Mouse (Mus musculus) megakaryocyte progenitor cell, adult 5-6 weeks (primary cell): ENCODE measurements at regions not wholly inside any gene's neighbourhood (a gene's known extent, or its start where the extent isn't known, plus 50 kb on each side); places are given as distances from the start of the nearest gene placed in this dataset.
A peak's percentile ranks its signal among the peaks of the same experiment; 100 is the strongest.

ENCODE experiments used
- ATAC-seq: replicated peaks from 2 replicates; pipeline ENCODE4 v1.8.0; 2016; ENCODE audit warnings: mild to moderate bottlenecking, moderate TSS enrichment, inconsistent platforms; ENCODE audit not compliant: poor library complexity

DNA sequence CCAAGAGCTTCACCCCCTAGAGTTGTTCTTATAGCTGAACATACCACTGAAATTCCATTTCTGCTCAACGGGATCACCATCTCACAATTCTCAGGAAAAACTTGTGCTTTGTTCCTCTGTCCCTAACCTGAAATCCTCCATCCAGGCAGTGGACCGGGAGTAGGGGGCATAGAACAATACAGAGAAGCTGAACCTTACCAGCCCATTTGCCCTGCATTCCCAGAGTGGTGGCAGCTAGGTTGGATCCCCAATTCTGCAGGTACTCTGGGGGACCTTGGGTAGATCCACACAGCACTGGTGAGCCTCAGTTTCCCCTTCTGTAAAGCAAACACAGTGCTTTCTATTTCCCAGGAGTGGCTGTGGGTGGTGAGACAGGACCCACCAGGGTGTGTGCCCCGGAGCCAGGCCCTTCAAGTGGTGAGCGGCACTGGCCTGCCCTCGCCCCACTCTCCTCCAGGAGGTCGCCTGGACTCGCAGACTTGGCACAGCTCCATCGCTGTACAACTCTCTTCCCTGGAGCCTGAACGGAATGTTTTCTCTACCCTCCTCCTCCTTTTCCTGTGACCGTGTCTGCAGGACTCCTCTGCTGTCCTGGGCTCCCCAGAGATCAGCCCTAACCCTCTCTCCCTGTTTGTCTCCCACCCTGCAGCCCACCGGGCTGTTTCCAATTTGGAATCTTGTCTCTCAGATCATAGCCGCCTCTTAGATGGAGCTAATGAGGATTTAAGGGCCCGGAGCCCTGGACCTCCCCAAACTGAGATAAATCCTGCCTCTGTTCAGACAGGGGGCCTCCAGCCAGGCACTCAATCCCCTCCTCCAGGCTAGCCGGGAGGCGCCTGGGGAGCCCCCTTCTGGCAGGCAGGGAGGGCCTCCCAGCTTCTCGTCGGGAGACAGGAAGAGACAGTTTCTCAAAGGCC lies 52.3 kb upstream of the Cux1 start:
- no peak for ATAC-seq

DNA sequence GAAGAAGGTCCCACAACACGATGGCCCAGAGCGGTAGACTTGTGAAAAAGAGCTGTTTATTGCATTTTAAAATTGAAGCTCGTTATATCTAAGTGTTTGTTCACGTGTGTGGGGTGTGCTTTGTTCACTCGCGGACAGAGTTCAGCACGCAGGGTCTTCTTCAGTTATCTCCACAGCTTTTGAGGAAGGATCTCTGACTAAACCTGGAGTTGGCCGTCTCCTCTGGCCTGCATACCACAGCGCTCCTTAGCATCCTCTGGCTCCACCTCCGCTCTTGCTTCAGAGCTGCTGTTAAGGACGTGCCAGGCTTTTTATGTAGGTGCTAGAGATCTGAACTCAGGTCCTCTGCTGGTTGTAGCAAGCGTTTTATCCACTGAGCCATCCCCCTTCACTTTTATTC lies 52.9 kb upstream of the Cux1 start:
- no peak; the same call in 1 of the 2 replicates for ATAC-seq

DNA sequence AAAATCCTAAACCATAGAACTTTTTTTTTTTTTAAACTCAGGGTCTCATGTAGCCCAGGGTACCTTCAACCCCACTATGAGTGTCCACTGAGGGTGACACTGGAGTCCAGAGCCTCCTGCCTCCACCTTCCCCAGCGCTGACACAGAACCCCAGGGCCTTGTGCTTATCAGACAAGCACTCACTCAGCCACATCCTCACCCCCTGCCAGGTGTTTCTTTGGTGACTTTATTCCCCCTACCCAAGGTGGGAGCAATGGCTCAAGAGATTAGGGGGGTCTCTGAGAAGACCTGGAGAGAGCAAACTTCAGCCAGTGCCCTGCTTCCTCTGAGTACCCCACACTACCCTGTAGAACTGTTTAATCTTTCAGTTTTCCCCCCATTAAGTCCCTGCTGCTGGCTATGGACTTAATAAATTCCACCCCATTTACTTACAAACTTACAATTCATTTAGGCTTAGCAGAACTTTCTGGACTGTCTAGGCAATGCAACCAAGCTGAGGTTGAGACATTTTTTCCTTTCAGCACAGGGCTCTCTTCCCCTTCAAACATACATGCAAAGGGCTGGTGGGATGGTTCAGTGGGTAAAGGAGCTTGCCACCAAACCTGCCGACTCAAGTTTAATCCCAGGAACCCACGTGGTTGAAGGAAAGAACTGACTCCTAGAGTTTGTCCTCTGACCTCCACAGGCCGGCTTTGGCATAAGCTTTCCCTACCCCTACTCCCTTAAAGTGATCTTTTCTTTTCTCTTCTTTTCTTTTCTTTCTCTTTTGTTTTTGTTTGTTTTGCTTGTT lies 54.2 kb upstream of the Cux1 start:
- ATAC-seq = no peak

DNA sequence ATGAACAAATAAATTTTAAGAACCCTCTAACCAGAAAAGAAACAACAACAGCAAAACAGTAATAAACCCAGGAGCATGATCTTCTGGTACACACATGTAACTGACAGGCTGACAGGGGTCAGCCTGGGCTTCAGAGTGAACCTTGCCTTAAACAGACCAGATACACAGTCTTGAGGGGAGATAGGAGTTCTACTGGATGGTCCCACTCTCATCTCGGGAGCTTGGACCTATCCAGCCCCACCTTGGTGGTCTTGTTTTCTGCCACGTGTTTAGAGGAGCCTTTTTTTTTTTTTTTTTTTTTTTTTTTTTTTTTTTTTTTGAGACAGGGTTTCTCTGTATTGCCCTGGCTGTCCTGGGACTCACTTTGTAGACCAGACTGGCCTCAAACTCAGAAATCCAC lies 54.9 kb upstream of the Cux1 start:
- no peak for ATAC-seq

DNA sequence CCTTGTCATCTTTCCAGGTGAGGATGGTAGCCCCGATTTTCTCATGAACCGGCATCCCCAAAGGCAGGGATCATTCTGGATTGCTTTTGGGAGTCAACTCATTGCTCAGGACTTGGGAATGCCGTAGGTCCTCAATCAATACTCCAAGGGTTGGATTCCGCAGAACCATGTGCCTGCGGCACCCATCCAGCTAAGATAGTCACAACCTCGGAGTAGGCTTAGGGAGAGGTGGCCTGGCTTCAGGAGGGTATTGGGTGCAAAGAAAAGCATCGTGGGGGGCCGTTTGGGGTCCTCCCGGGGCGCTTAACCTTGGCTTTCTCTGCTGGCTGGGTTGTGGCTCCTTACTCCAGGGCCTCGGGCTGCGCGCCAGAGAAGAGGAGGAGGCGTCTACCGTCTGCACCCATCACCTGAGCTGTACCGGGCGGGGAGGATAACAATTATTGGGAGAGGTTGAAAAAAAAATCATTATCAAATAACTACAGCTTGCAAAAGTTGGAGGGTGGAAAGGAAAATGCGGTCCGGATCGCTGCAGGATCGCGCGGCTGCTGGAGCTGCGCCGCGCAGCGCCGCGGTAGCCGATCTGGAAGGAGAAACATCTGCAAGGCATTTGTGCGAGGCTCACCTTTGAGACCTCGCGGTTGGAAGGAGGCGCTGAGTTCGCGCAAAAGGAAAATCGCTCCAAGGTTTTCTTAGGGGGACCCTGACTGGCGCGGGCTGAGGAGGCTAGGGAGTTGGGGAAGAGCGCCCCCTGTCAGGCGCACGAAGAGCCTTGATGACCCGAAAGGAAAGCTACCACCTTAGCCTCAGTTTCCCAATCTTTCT lies 55.6 kb upstream of the Cux1 start:
- ATAC-seq = peak; percentile 65

DNA sequence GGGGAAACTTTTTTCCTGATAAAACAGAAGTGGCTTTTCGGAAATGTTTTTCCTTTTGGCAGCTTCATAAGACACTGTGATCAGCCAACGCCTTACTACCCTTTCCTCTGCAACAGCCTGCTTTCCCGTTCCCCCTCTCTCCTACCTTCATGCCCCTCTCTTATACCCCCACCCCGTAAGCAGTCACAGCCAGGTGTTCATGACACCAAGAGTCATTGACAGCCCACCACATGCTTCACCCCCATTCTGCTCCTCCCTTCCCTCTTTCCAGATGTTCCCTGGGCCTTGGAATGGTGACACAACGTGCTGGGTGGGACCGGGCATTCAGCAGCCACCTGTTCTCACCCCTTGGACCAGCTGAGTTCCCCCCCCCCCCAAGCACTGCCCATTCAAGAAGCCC lies 56.5 kb upstream of the Cux1 start:
- ATAC-seq = no peak

DNA sequence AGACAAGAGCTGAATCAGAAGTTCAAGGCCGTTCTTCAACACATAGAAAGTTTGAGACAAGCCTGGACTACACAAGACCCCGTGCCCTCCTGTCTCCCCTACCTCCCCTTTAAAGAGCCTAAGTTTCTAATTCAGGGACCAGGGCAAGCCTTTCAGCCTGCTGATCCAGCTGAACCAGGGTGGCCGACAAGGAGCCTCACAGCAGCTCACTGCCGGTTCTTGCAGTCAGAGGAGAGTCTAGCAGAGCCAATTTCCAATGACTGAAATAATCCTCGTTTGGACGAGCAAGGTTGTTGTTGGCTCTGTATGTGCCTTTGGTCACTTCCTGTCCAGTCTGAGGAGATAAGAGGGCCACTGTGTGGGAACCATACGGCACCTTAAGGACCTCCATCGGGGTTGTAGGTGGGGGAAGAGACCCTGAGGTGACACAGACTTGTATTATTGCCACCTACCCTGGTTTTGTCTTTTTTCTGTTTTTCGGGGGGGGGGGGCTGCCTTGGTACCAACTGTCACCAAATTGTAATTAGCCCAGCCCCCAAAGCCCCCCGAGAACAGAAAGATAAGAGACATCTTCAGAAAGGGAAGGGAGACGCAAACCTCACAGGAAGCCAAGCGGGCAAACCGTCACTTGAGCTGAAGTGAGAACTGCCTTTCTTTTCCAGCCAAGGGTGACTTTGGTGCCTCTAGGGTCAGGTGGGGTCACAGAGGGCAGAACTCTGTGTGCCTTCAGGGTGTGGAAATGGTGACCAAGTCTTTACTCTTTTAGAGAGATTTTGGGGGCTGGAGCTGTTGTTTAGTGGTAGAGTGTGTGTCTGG lies 58.1 kb upstream of the Cux1 start:
- peak; percentile 49 for ATAC-seq

DNA sequence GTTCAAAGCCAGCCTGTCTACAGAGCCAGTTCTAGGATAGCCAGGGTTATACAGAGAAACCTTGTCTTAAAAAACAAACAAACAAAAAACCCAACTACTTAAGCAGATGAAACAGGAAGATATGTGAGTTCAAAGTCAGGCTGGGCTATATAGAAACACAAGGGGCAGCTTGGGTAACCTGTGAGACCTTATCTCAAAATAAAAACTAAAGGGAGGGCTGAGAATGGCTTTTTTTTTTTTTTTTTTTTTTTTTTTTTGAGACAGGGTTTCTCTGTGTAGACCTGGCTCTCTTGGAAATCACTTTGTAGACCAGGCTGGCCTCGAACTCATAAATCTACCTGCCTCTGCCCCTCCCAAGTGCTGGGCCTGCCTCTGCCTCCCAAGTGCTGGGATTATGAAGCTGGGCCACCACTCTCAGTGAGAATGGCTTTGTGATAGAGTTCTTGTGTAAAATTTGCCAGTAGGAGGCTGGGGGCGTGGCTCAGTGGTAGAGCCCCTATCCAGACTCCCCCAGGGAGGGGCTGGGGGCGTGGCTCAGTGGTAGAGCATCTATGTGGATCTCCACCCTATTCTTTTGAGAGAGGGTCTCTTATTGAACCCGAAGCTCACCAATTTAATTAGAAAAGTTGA lies 59.0 kb upstream of the Cux1 start:
- no peak for ATAC-seq

DNA sequence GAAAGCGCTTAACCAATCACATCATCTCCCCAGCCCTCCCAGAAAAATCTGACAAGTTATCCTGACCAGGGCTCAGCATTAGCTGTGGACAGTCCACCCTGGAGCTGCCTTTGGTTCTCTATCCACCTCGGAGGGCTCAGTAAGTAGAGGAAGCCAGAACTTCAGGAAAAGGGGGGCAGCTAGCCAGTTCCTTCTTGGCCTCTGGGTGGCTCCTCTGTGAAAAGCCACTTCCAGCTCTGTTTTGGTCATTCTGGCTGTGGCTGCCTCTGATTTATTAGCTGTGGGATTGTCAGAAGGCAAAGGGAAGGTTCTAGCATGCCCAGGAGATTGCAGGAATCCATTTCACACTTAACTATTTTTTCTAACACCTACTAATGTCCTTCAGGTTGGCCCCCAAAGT lies 59.6 kb upstream of the Cux1 start:
- no peak for ATAC-seq

DNA sequence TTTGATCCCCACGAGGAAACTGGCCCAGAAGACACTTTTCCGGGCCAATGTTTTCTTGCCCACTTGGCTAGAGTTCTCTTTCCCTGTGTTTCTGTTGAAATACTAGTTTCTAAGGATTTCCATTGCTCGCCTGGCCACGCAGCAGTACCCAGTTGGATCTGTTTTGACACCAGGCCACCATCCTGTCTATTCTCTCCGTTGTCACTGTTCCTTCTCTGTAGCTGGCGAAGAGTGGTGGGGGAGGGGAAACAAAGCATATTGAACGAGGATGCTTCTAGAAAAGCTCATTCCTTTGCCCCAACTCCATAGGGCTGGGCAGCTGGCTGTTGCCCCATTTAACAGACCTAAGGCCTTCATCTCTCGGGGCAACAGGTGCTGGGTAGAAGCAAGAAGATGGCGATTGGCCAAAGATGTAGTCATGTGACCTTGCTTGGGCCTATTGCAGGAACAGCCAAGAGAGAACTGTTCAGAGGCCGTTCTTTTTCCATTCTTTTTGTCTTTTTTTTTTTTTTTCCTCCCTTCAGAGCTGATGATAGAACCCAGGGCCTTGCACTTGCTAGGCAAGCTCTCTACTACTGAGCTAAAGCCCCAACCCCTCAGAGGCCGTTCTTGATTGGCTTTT lies 60.5 kb upstream of the Cux1 start:
- no peak for ATAC-seq

DNA sequence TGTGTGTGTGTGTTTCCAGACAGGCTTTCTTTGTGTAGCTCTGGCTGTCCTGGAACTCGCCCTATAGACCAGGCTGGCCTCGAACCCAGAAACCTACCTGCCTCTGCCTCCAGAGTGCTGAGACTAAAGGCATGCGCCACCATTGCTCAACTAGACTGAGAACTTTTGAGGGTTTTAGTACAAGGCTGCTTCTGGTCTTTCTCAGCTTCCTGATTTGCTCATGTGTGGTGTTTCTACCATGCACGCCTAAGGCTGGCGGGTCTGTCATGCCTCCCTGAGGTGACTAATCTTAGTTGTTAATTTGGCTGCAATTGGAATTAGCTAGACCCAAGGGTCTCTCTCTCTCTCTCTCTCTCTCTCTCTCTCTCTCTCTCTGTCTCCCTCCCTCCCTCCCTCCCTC lies 61.2 kb upstream of the Cux1 start:
- ATAC-seq = peak; percentile 32

DNA sequence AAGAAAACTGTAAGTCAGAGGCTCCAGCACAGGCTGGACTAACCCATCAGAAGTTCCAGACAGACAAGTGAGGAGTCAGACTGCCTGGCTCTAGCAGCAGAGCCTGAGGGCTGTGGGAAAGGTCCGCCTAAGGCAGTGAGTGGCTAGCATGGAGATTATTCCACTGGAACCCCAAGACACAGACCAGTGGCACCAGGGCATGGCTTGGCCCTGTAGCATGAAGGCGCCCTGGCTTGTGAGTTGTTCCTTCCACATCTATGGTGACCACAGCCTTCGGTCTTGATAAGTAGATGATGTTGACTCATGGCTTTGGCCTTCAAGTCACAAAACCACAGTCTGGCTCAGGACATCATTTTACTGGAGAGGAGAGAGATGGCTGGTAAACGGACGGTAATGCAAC lies 60.7 kb upstream of the Myl10 start:
- peak; percentile 33 for ATAC-seq

DNA sequence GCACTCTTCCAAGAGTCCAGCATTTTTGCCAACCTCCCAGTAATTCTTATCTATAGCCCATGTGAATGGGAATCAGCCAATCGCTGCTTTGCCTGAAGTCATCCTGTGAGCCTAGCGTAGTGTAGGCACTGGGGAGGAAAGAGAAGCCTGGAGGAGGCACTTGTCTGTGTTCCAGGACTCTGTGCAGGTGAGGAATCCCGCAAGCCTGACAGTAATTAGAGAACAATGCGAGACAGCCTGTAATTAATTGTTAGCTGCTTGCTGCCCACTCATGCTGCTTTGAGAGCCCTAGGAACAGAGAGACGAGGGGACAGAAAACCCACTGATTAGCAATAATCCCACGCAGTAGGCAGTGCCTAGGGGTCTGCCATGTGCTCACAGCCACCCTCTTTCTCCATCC lies 59.0 kb upstream of the Myl10 start:
- ATAC-seq = no peak

DNA sequence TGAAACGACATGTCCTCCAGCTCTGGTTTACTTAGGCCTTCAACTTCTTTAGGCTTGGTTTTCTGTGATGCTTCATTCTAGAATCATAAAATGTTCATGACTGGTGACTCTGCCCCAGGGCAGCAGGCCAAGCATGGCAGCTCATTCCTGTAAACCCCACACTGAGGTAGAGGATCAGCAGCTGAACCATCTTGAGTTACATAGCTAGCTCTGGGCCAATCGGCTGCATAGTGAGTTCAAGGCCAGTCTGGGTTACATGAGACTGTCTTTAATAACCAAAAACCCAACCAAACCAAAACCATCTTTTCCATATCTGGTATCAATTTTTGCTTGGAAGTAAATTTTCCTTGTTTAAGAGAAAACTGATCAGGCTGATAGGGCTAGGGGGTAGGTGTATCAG lies 57.8 kb upstream of the Myl10 start:
- no peak for ATAC-seq

DNA sequence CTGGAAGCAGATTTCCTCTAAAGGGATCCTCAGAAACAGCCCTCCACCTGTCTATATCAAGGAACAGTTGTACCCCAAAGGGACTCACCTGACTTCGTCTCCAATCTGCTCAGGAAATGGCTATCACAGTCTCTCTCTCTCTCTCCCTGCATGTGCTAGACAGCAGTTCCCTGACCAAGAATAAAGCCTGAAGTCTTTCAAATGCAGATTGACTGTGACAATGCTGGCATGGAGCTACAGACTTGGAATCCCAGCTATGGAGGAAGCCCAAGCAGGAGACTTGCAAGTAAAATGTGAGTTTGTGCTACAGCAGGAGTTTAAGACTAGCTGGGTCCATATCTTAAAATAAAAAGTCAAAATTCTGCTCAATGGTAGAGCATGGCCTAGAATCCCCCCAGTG lies 56.5 kb upstream of the Myl10 start:
- no peak for ATAC-seq

DNA sequence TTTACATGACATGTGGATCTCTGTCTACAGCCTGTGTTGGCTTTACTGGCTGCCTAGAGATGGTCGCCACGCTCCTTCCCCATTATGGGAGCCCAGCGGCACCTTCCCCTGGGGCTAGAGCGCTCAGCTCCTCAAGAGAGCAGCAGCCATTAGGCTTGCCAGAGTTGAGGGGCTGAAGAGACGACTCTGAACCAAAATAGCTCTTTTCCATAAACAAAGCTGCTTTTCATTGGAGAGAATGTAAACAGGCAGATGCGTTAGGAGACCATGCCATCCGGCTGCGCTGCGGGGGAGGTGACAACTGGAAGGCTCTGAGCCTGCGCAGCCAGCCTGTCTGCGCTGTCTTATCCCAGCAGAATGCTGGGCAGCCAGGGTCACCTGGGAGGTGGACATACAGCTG lies 55.1 kb upstream of the Myl10 start:
- no peak for ATAC-seq

DNA sequence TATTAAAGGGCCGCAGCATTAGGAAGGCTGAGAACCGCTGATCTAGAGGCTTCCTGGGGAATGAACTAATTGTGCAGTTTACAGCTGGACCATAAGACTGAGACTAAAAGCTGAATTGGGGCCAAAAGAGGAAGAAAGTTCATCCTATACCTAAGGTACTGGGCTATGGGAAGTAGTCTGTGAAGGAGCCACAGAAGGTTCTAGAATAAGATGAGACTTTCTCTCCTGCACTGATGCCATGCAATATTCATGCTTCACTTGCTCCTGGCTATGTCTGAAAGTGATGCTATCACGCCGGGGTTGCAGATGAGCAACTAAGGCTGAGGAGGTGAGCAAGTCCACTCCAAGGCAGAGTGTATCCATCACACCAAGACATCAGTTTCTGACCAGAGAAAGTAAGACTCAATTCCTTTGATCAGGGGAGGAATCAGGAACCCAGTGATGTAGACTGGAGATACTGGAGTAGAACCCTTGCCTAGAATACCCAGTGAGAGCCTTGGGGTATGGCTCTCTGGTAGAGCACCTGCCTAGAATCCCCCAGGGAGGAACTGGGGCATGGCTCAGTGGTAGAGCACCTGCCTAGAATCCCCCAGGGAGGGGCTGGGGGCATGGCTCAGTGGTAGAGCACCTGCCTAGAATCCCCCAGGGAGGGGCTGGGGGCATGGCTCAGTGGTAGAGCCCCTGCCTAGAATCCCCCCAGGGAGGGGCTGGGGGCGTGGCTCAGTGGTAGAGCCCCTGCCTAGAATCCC lies 51.9 kb upstream of the Myl10 start:
- no peak for ATAC-seq

DNA sequence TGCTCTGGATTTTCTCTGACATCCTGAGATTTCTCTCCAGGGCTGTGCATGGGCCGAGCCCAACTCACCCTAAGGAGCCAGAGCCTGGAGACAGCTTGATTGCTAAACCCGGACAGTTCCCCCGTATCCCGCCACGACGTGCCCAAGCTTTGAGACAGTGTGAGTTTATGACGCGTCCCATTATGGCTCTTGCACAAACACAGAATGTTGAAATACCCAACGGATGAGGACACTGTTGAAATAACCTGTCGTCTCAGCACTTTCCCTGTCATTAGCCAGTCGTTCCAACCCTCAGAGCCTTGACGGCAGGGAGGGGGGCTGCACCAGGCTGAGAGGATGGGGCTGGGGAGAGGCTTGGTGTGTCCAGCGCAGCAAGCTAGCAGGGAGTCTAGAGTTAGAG lies 50.7 kb upstream of the Myl10 start:
- ATAC-seq = peak; percentile 94
